Mouse (Mus musculus): ENCODE results near the gene Adh6a.

- TF ChIP-seq USF1 (IDR thresholded peaks at IDR 0.05; ENCODE audit: low read depth) (no peak), POLR2A (IDR thresholded peaks at IDR 0.05; ENCODE audit: insufficient read length, low read depth) (no peak), CEBPB (IDR thresholded peaks at IDR 0.05; ENCODE audit: insufficient read depth, poor library complexity, severe bottlenecking) (no peak), MYOD1 (IDR thresholded peaks at IDR 0.05; ENCODE audit: control insufficient read depth in 1 of 3, insufficient read length in 2 of 3, low read depth in 2 of 3) (no peak), TCF12 (IDR thresholded peaks at IDR 0.05; ENCODE audit: insufficient read depth, poor library complexity, severe bottlenecking) (no peak), E2F4 (IDR thresholded peaks at IDR 0.05; ENCODE audit: insufficient read depth) (no peak), TCF3 (IDR thresholded peaks at IDR 0.05; ENCODE audit: insufficient read length, low read depth) (no peak), POLR2AphosphoS2 (IDR thresholded peaks at IDR 0.05; ENCODE audit: insufficient read length, low read depth) (no peak), REST (IDR thresholded peaks at IDR 0.05; ENCODE audit: insufficient read depth, insufficient read length) (no peak), MAX (IDR thresholded peaks at IDR 0.05; ENCODE audit: low read depth) (no peak), MYOG (IDR thresholded peaks at IDR 0.05; ENCODE audit: control insufficient read depth in 1 of 3, insufficient read depth in 1 of 3, insufficient read length in 2 of 3, low read depth in 2 of 3) (no peak), SRF (IDR thresholded peaks at IDR 0.05; ENCODE audit: control insufficient read depth, insufficient read length, low read depth) (no peak)
Measured at GRCm38 (mm10) chr3:138311015-138311414, 2.1 kb upstream of the Adh6a start.
